Mouse (Mus musculus) midbrain, embryonic 12.5 days (tissue): ENCODE data around the gene Polr2c. TPM values are rescaled to one million over a fixed set of nuclear protein-coding genes. Genes with fewer than 3 reads are reported as not detected.
A peak's percentile ranks its signal among the peaks of the same experiment; 100 is the strongest.

Experiments used
- ATAC-seq: fragments of 200-750 bp; cut with Nextera tagmentation; 2 replicates; pipeline ENCODE4 v1.8.0; 2017; ENCODE audit warnings: low read depth, moderate TSS enrichment, moderate library complexity; ENCODE audit not compliant: low FRiP score
- H3K27ac ChIP-seq: fragments of 300-500 bp; sonication (generic); replicated peaks from 2 replicates; pipeline ENCODE4 v1.5.1; 2016; ENCODE audit warnings: mild to moderate bottlenecking
- H3K27me3 ChIP-seq: fragments of 300-500 bp; sonication (generic); 2 replicates; pipeline ENCODE4 v1.6.1; 2016; ENCODE audit warnings: mild to moderate bottlenecking
- H3K36me3 ChIP-seq: fragments of 300-500 bp; sonication (generic); 2 replicates; pipeline ENCODE4 v1.6.1; 2016
- H3K4me1 ChIP-seq: fragments of 300-500 bp; sonication (generic); 2 replicates; pipeline ENCODE4 v1.6.1; 2016
- H3K4me2 ChIP-seq: fragments of 300-500 bp; sonication (generic); replicated peaks from 2 replicates; pipeline ENCODE4 v1.6.1; 2016; ENCODE audit warnings: mild to moderate bottlenecking, moderate library complexity
- H3K4me3 ChIP-seq: fragments of 300-500 bp; sonication (generic); 2 replicates; pipeline ENCODE4 v1.5.1; 2016; ENCODE audit warnings: mild to moderate bottlenecking
- H3K9ac ChIP-seq: fragments of 300-500 bp; sonication (generic); replicated peaks from 2 replicates; pipeline ENCODE4 v1.6.1; 2016; ENCODE audit warnings: mild to moderate bottlenecking, moderate library complexity
- H3K9me3 ChIP-seq: fragments of 300-500 bp; sonication (generic); 2 replicates; pipeline ENCODE4 v1.6.1; 2016; ENCODE audit warnings: mild to moderate bottlenecking
- WGBS: fragments of 180-500 bp; shearing (Covaris S2); methylation state at CpG from one replicate; pipeline ENCODE4 v1.1.7; 2016; 5-methylcytosine and 5-hydroxymethylcytosine counted together
- polyA plus RNA-seq: library from polyadenylated mRNA; unstranded; fragments of >200 nt; fragmentation: Nextera tagmentation; extraction: Ambion mirVana; gene quantifications from 2 replicates; pipeline ENCODE4 v1.2.1, GENCODE M21; 2016

Polr2c gene
- 136 and 140 TPM in 2 replicates for polyA plus RNA-seq

DNA sequence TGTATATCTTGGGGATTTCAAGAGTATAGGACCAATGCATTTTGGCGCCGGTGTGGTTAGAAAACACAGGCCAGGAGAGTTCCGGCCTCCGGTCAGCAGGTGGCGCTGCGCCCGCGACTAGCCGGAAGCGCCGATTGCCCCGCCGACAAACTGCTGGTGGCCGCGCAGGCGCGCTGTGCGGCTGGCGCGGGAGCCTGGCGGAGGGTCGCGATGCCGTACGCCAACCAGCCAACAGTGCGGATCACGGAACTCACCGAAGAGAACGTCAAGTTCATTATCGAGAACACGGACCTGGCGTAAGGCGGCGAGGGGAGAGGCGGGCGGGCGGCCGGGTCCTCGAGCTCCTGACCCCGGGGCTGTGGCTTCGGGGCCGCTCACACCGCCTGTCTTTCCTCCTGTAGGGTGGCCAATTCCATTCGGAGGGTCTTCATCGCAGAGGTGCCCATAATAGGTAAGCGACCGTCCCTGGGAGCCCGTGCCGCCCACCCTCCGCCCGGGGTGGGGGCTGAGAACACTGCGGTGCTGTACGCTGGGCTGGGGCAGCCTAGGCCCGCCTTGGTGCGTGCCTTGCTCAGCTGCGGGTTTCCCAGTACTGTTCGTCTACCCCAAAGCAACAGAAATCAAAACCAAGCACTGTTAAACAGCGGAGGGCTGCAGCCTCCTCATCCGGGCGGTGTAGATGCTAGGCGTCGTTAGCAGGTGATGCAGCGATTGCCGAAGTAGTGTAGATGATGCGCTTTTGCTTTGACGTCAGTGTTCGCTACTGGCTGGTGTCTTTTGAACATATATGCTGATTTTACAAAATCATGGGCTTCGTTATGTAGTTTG is at the start of gene Polr2c:
TSS of gene Polr2c (plus strand) at position 105 of the 828 bp plus-strand sequence.
- peak within 1 kb of the TSS; percentile 96 for H3K4me3 ChIP-seq
- 1% methylated on average over 68 of the region's 68 CpGs for WGBS
- peaks cover 45% of the 10 kb centered on the region for H3K36me3 ChIP-seq
- no peaks in the 10 kb centered on the region for H3K27me3 ChIP-seq
- ATAC-seq, result peak; percentile 83
- H3K9me3 ChIP-seq, result no peaks in the 10 kb centered on the region
- H3K4me2 ChIP-seq, result peak within 1 kb of the TSS; percentile 71
- peak within 1 kb of the TSS; percentile 75 for H3K27ac ChIP-seq
- peaks cover 12% of the 10 kb centered on the region for H3K4me1 ChIP-seq
- H3K9ac ChIP-seq, result peak within 1 kb of the TSS; percentile 93

DNA sequence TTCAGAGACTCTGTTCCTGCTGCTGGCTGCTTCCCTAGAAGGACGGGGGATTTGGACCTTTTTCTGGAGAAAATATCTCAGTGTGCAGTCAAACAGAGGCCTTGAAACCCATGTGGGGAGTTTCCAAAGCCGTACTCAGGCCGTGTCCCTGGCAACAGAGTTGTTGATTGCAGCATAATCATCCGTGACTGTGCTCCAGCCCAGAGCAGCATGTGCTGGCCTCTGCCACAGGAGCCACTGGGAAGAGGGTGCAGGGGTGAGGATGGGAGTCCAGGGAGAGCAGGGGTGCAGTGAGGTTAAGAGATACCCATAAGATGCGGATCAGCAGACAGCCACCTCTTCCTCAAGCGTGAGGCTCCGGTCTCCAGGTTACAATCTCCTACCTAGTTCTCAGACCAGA is 49.7 kb upstream of the Polr2c start:
- H3K4me3 ChIP-seq, result no peak overlapping the region
- ATAC-seq, result no peak
- no peaks in the 10 kb centered on the region for H3K36me3 ChIP-seq
- H3K4me2 ChIP-seq, result no peak overlapping the region
- H3K27ac ChIP-seq, result no peak overlapping the region
- WGBS, result 58% methylated on average over 7 of the region's 7 CpGs
- no peak overlapping the region for H3K9ac ChIP-seq
- H3K4me1 ChIP-seq, result peaks cover 6% of the 10 kb centered on the region
- 0 out of 2 replicates have a peak, but pooled peaks cover 3% of the 10 kb centered on the region for H3K27me3 ChIP-seq
- no peaks in the 10 kb centered on the region for H3K9me3 ChIP-seq

DNA sequence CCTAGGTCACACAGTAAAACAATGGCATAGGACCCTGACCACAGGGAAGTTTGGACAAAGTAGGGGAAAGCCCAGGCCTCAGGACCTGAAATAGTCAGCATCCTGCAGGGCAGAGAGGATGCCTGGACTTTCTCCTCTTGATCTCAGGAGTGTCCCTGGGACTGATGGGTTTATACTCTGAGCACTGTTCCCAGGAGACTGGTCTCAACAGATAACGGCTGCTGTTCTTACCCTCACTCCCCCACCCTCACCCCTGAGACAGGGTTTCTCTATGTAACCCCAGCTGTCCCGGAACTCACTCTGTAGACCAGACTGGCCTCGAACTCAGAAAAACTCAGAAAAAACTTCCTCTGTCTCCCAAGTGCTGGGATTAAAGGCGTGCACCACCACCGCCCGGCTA is 48.9 kb upstream of the Polr2c start:
- H3K9me3 ChIP-seq, result no peaks in the 10 kb centered on the region
- WGBS, result 84% methylated on average over 6 of the region's 6 CpGs
- H3K4me3 ChIP-seq, result no peak overlapping the region
- no peak overlapping the region for H3K9ac ChIP-seq
- H3K36me3 ChIP-seq, result no peaks in the 10 kb centered on the region
- H3K4me1 ChIP-seq, result peaks cover 8% of the 10 kb centered on the region
- H3K4me2 ChIP-seq, result no peak overlapping the region
- no peak overlapping the region for H3K27ac ChIP-seq
- 0 out of 2 replicates have a peak, but pooled peaks cover 3% of the 10 kb centered on the region for H3K27me3 ChIP-seq
- no peak for ATAC-seq

DNA sequence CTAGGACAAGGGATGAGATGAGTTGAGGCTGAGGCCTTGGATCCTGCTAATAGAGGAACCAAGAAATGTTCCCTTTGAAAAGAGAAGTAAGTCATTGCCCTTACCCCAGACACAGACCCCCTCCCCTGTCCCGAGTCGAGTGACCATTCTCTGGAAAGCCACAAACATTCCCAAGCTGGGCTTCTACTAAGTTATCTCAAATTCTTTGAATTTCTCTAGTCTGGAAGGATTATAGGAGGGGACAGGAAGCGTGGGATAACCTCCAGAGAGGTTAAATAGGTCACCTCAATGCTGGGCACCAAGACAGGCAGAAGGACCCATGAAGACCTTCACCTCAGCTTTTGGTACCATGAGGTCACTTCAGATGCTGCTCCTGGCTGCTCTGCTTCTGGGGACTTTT is 47.1 kb upstream of the Polr2c start, which contains the start of gene Ccl17:
TSS of gene Ccl17 (plus strand) at position 301 of the 400 bp plus-strand sequence.
- Histone ChIP-seq H3K4me2 (no peak within 1 kb of the TSS), H3K9me3 (no peaks in the 10 kb centered on the region), H3K36me3 (no peaks in the 10 kb centered on the region), H3K4me1 (peaks cover 8% of the 10 kb centered on the region), H3K27me3 (0 out of 2 replicates have a peak, but pooled peaks cover 3% of the 10 kb centered on the region), H3K27ac (no peak within 1 kb of the TSS), H3K9ac (no peak within 1 kb of the TSS), H3K4me3 (no peak within 1 kb of the TSS)
- no peak for ATAC-seq
- WGBS, result 70% methylated on average over 3 of the region's 3 CpGs

DNA sequence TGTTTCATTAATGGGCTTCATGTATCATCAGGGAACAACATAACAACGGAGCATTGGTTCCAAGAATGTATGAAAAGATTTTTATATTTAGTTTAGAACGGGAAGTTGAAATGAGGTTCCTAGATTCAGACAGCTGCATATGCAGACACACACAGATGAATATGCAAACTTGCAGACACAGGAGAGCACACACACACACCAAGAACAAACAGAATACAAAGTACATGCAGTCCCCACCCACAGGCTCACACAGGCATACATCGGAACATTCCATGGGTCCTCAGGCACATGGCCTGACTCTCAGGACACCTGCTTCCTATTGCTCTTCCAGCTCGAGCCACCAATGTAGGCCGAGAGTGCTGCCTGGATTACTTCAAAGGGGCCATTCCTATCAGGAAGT is 46.4 kb upstream of the Polr2c start:
- Histone ChIP-seq H3K4me3 (no peak overlapping the region), H3K27me3 (0 out of 2 replicates have a peak, but pooled peaks cover 3% of the 10 kb centered on the region), H3K9me3 (no peaks in the 10 kb centered on the region), H3K9ac (no peak overlapping the region), H3K36me3 (no peaks in the 10 kb centered on the region), H3K4me1 (peaks cover 8% of the 10 kb centered on the region), H3K27ac (no peak overlapping the region), H3K4me2 (no peak overlapping the region)
- ATAC-seq, result no peak
- WGBS, result 88% methylated on average over 5 of the region's 5 CpGs

DNA sequence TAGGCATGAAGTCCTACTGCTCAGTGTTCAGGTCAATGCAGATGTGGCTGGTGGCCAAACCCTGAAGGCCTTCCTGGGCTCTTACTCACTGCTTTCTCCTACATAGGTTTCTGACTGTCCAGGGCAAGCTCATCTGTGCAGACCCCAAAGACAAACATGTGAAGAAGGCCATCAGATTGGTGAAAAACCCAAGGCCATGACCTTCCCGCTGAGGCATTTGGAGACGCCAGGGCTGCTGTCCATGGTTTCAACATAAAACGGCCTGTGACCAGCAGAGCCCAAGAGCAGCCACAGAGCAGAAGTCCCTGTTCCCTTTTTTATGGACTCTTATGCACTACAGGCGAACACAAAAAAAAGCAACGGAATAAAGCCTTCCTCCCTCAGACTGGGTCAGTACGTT is 45.6 kb upstream of the Polr2c start:
- peaks cover 5% of the 10 kb centered on the region for H3K4me1 ChIP-seq
- H3K4me3 ChIP-seq, result no peak overlapping the region
- no peak overlapping the region for H3K9ac ChIP-seq
- no peak overlapping the region for H3K4me2 ChIP-seq
- H3K36me3 ChIP-seq, result no peaks in the 10 kb centered on the region
- 75% methylated on average over 6 of the region's 6 CpGs for WGBS
- no peak overlapping the region for H3K27ac ChIP-seq
- H3K9me3 ChIP-seq, result no peaks in the 10 kb centered on the region
- no peak for ATAC-seq
- H3K27me3 ChIP-seq, result 0 out of 2 replicates have a peak, but pooled peaks cover 3% of the 10 kb centered on the region

DNA sequence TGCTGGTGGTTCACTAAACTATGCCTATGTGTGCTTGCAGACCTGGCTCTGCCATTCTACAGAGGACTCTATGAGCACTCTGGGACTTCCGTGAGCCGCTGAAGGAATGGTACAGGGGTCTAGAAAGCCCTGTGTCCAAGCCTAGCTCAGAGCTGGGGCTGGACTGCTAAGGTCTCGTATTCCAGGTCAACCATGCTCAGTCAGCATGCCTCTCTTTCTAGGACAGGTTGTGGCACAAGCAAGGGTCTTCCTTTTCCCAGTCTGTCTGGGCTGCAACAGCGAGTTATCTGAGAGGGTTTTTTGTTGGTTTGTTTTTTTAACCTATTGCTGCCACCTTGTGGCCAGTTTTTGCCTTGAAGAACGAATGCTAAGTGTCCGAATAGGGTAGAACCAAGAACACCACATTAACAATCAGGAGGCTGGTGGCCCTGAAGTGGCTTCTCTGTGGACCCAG is 44.6 kb upstream of the Polr2c start:
- 23% methylated on average over 6 of the region's 6 CpGs for WGBS
- Histone ChIP-seq H3K4me2 (peak overlapping the region; percentile 42), H3K4me3 (peak overlapping the region; percentile 20; the same call in 1 of the 2 replicates), H3K36me3 (no peaks in the 10 kb centered on the region), H3K9me3 (no peaks in the 10 kb centered on the region), H3K9ac (no peak overlapping the region; the same call in 1 of the 2 replicates), H3K27me3 (0 out of 2 replicates have a peak, but pooled peaks cover 3% of the 10 kb centered on the region), H3K4me1 (peaks cover 5% of the 10 kb centered on the region), H3K27ac (no peak overlapping the region; the same call in 1 of the 2 replicates)
- peak; percentile 67 for ATAC-seq

DNA sequence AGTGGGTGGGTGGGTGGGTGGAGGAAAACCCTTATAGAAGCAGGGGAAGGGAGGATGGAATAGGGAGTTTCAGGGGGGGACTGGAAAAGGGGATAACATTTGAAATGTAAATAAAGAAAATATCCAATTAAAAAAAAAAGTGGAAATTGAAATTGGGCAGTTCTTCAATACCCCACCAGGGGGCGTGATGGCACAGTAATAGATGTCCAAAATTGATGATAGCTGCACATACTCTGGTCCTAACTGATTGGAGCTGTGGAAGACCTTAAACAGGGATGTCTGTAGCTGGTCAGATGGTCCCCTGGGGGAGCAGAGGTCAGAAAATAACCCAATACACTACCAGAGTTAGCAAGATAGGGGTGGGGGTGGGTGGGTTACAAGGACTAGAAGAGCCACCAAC is 42.7 kb upstream of the Polr2c start:
- ATAC-seq, result no peak
- Histone ChIP-seq H3K36me3 (no peaks in the 10 kb centered on the region), H3K27me3 (0 out of 2 replicates have a peak, but pooled peaks cover 3% of the 10 kb centered on the region), H3K27ac (no peak overlapping the region), H3K9me3 (no peaks in the 10 kb centered on the region), H3K9ac (no peak overlapping the region), H3K4me3 (no peak overlapping the region), H3K4me2 (no peak overlapping the region), H3K4me1 (peaks cover 5% of the 10 kb centered on the region)
- 0% methylated on average over 1 of the region's 1 CpGs for WGBS

DNA sequence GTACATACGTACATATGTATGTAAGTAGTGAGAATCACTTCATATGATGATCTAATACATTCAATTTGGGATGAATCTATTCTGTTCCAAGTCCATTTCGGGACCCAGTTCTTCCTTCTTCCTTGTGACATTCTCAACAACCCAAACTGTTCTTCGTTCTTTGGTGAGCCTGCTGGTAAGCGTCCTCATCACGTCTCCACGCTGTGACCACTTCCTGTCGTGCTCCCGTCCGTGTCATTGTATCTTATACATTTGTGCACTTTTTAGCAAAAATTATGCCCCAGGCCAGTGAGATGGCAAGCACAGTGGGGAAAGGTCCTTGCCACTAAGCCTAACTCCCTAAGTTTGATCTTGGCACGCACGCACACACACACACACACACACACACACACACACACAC is 39.3 kb upstream of the Polr2c start:
- 94% methylated on average over 11 of the region's 11 CpGs for WGBS

DNA sequence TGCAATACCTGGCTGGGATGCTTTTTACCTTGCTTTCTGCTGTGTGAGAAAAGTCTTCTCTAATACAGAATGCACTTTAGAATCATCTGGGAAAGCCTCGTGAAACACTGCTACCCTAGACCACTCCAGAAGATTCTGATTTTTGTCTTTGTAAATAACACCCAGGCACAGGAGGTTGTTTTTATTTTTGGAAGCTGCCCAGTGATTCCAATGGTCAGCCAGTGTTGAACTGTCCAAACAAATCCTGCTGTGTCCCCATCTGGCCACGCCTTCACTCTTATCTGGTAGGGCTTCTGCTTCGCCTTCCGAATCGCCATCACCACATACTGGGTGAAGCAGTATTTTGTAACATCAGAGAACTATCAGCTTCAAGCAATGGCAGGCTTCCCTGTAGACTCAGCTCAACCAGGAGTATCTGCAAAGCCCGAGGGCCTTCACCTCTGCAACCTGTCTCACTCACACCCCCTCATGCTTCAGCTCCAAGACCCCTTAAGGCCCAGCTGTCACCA is 37.5 kb upstream of the Polr2c start:
- Histone ChIP-seq H3K4me3 (no peak overlapping the region), H3K27me3 (no peaks in the 10 kb centered on the region), H3K4me2 (no peak overlapping the region), H3K27ac (no peak overlapping the region), H3K9me3 (no peaks in the 10 kb centered on the region), H3K36me3 (peaks cover 46% of the 10 kb centered on the region), H3K9ac (no peak overlapping the region), H3K4me1 (no peaks in the 10 kb centered on the region)
- 88% methylated on average over 6 of the region's 6 CpGs for WGBS
- ATAC-seq, result no peak

More for the DNA sequence above, 39.3 kb upstream of the Polr2c start:
- Histone ChIP-seq H3K4me1 (no peaks in the 10 kb centered on the region), H3K27me3 (no peaks in the 10 kb centered on the region), H3K4me3 (no peak overlapping the region), H3K9ac (no peak overlapping the region), H3K36me3 (peaks cover 29% of the 10 kb centered on the region), H3K9me3 (no peaks in the 10 kb centered on the region), H3K4me2 (no peak overlapping the region), H3K27ac (no peak overlapping the region)
- no peak for ATAC-seq

DNA sequence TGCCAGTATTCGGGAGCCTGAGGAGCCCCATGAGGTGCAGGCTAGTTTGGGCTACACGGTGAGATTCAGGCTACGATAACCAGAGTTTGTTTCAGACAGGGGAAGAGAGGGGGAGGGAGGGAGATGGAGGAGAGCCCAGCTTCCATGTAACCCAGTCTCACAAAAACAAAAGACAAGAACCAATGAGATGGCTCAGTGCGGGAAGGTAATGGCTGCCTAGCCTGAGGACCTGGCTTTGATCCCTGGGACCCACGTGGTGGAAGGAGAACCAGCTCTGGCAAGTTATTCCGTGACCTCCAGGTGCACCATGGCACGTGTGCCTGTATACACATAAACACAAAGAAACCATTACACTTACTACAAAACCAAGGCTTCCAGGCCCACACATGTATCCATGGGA is 36.7 kb upstream of the Polr2c start:
- no peak overlapping the region for H3K4me2 ChIP-seq
- no peaks in the 10 kb centered on the region for H3K9me3 ChIP-seq
- H3K27me3 ChIP-seq, result no peaks in the 10 kb centered on the region
- no peak for ATAC-seq
- H3K36me3 ChIP-seq, result peaks cover 53% of the 10 kb centered on the region
- H3K4me1 ChIP-seq, result no peaks in the 10 kb centered on the region
- H3K9ac ChIP-seq, result no peak overlapping the region
- WGBS, result 95% methylated on average over 7 of the region's 7 CpGs
- no peak overlapping the region for H3K4me3 ChIP-seq
- no peak overlapping the region for H3K27ac ChIP-seq

DNA sequence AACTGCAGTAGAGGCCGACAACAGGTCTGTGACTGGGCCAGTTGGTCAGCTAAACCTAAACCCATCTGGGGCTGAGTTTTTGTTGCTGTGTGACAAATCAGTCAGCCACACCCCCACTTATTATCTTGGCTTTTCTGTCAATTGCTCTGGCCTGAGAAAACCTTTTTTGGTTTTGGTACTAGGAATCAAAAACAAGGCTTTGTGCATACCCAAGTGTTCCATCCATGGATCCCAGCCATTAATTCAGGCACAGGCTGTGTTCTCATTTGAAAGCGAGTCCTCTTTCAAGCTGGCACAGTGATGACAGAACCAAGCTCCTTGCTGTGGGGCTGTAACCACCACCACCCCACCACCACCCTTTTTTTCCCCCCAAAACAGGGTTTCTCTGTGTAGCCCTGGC is 35.9 kb upstream of the Polr2c start:
- no peaks in the 10 kb centered on the region for H3K4me1 ChIP-seq
- H3K4me3 ChIP-seq, result no peak overlapping the region
- 79% methylated on average over 2 of the region's 2 CpGs for WGBS
- no peak for ATAC-seq
- H3K36me3 ChIP-seq, result peaks cover 55% of the 10 kb centered on the region
- no peak overlapping the region for H3K27ac ChIP-seq
- H3K27me3 ChIP-seq, result no peaks in the 10 kb centered on the region
- H3K4me2 ChIP-seq, result no peak overlapping the region
- no peaks in the 10 kb centered on the region for H3K9me3 ChIP-seq
- no peak overlapping the region for H3K9ac ChIP-seq
